Comparison of ENCODE assay signal across 10 mouse cellular contexts in the genomic region with DNA sequence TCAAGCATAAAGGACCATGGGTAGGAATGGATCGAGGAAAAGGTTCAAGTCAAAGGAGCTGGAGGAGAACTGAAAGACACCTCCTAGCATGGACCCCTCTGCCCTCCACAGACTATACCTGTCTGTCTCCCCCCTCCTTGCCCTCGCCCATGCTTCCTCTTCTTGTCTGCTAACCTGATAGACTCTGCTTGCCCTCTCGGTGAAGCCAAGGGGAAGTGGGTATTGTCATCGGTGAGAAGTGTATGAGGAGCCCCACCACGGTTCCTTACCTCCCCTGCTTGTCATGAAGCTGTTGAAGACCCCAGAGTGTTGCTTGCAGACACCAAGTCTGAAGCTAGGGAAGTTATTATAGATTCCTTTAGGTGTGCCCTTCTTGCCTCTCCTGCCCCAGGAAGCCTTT. TPM values are rescaled to one million over a fixed set of nuclear protein-coding genes. Genes with fewer than 3 reads are reported as not detected.
A peak's percentile ranks its signal among the peaks of the same experiment; 100 is the strongest.
DNase-seq lines count a peak whose midpoint lies in the region; ATAC-seq and TF ChIP-seq lines count a peak whose summit lies in the region.
"Had no signal": no experiment of that assay in that cellular context is flagged by ENCODE, and none has a peak within 500 bp of the region (broad histone marks: within the 10 kb centered on the region; RNA-seq: fewer than 3 reads in every experiment).

No protein-coding gene starts in this region.

- no peaks in the 10 kb centered on the region for H3K27me3 ChIP-seq in hindbrain, embryonic 10.5 days (ENCODE audit: insufficient read depth, poor library complexity, severe bottlenecking)
- H3K27me3 ChIP-seq in hindbrain, embryonic 13.5 days, result peaks cover 6% of the 10 kb centered on the region; the same call in 1 of the 2 replicates
- H3K27me3 ChIP-seq in intestine, postnatal 0 days (replicated peaks; ENCODE audit: control insufficient read depth, insufficient read depth, low read length), result no peaks in the 10 kb centered on the region

- peak overlapping the region; percentile 3; the same call in 1 of the 2 replicates for H3K27ac ChIP-seq in hindbrain, embryonic 10.5 days
- H3K27ac ChIP-seq in hindbrain, embryonic 13.5 days, result no peak overlapping the region
- H3K27ac ChIP-seq in intestine, postnatal 0 days (ENCODE audit: low read depth, low read length), result peak overlapping the region; percentile 21; the same call in 1 of the 2 replicates
- H3K27ac ChIP-seq: hindbrain, embryonic 14.5 days; macrophage had no signal

- H3K36me3 ChIP-seq in hindbrain, embryonic 10.5 days, result no peaks in the 10 kb centered on the region
- no peaks in the 10 kb centered on the region for H3K36me3 ChIP-seq in hindbrain, embryonic 13.5 days
- no peaks in the 10 kb centered on the region for H3K36me3 ChIP-seq in intestine, postnatal 0 days (ENCODE audit: control insufficient read depth, insufficient read depth)

- ATAC-seq in hindbrain, embryonic 13.5 days (ENCODE audit: low FRiP score), result no peak
- no peak for ATAC-seq in intestine, postnatal 0 days

- WGBS in hindbrain, embryonic 10.5 days, result 84% methylated on average over 5 of the region's 5 CpGs
- WGBS in hindbrain, embryonic 13.5 days, result 83% methylated on average over 5 of the region's 5 CpGs
- 71% methylated on average over 5 of the region's 5 CpGs for WGBS in intestine, postnatal 0 days

- no peak overlapping the region for H3K4me3 ChIP-seq in hindbrain, embryonic 10.5 days
- H3K4me3 ChIP-seq in hindbrain, embryonic 13.5 days, result no peak overlapping the region
- H3K4me3 ChIP-seq in intestine, postnatal 0 days (ENCODE audit: low read depth, low read length), result no peak overlapping the region

- no peak overlapping the region for H3K9ac ChIP-seq in hindbrain, embryonic 13.5 days
- no peak overlapping the region for H3K9ac ChIP-seq in intestine, postnatal 0 days (ENCODE audit: low read depth, low read length)
- H3K9ac ChIP-seq: hindbrain, embryonic 14.5 days had no signal

- no peaks in the 10 kb centered on the region for H3K9me3 ChIP-seq in hindbrain, embryonic 10.5 days
- no peaks in the 10 kb centered on the region for H3K9me3 ChIP-seq in hindbrain, embryonic 13.5 days
- no peaks in the 10 kb centered on the region for H3K9me3 ChIP-seq in intestine, postnatal 0 days (ENCODE audit: control insufficient read depth)

- no peak for DNase-seq in hindbrain, embryonic 10.5 days (ENCODE audit: low spot score)
- DNase-seq in urinary bladder, adult 2 months (ENCODE audit: low spot score), result peak; percentile 6
- DNase-seq in urinary bladder, postnatal 4 days (ENCODE audit: low spot score in 2 of 2), result no peak
- no peak for DNase-seq in frontal cortex, adult 2 months (ENCODE audit: extremely low spot score in 1 of 2, low spot score in 1 of 2)
- DNase-seq in right cerebral cortex, postnatal 14 days, result no peak
- DNase-seq: liver had no signal

- no peak overlapping the region for H3K4me2 ChIP-seq in hindbrain, embryonic 13.5 days
- H3K4me2 ChIP-seq in intestine, postnatal 0 days (replicated peaks; ENCODE audit: low read depth), result no peak overlapping the region
- H3K4me2 ChIP-seq: hindbrain, embryonic 14.5 days had no signal

- peaks cover 35% of the 10 kb centered on the region for H3K4me1 ChIP-seq in hindbrain, embryonic 10.5 days (replicated peaks)
- H3K4me1 ChIP-seq in hindbrain, embryonic 13.5 days (replicated peaks), result peaks cover 25% of the 10 kb centered on the region
- no peaks in the 10 kb centered on the region for H3K4me1 ChIP-seq in intestine, postnatal 0 days (replicated peaks; ENCODE audit: control insufficient read depth, insufficient read depth, low read length)

- TF ChIP-seq CTCF in intestine, postnatal 0 days (IDR thresholded peaks at IDR 0.05; ENCODE audit: low read depth), result no peak

RNA-seq across cellular contexts. Expression of a gene that starts 41.7 kb away (rescaled TPM):
- 0.90 and 0.99 TPM in 2 replicates for polyA plus RNA-seq in hindbrain, embryonic 10.5 days (2016; fragmentation: Nextera tagmentation; extraction: Ambion mirVana)
- polyA plus RNA-seq in hindbrain, embryonic 13.5 days (2015; fragmentation: Nextera tagmentation; extraction: Ambion mirVana), result 0.81 and 0.91 TPM in 2 replicates
- polyA plus RNA-seq in urinary bladder, adult 2 months (2012; rRNA removed), result 0.06 and 0.09 TPM in 2 replicates
- 0.14 and 0.16 TPM in 2 replicates for polyA plus RNA-seq in intestine, postnatal 0 days (2015; fragmentation: Nextera tagmentation; extraction: Ambion mirVana)
- polyA plus RNA-seq in frontal cortex, adult 2 months (2012; rRNA removed), result 1.4 and 1.8 TPM in 2 replicates
- polyA plus RNA-seq: macrophage had no signal

RNA-seq across cellular contexts. Expression of a gene that starts 43.8 kb away (rescaled TPM):
- polyA plus RNA-seq in hindbrain, embryonic 10.5 days (2016; fragmentation: Nextera tagmentation; extraction: Ambion mirVana), result 9.9 and 14.0 TPM in 2 replicates
- polyA plus RNA-seq in hindbrain, embryonic 13.5 days (2015; fragmentation: Nextera tagmentation; extraction: Ambion mirVana), result 40.9 and 43.7 TPM in 2 replicates
- polyA plus RNA-seq in urinary bladder, adult 2 months (2012; rRNA removed), result 137 and 139 TPM in 2 replicates
- polyA plus RNA-seq in intestine, postnatal 0 days (2015; fragmentation: Nextera tagmentation; extraction: Ambion mirVana), result 26.9 and 29.6 TPM in 2 replicates
- polyA plus RNA-seq in frontal cortex, adult 2 months (2012; rRNA removed), result 96.8 and 108 TPM in 2 replicates
- polyA plus RNA-seq: macrophage had no signal

RNA-seq across cellular contexts. Expression of a gene that starts 43.8 kb away (rescaled TPM):
- polyA plus RNA-seq in hindbrain, embryonic 10.5 days (2016; fragmentation: Nextera tagmentation; extraction: Ambion mirVana), result 1.5 and 6.6 TPM in 2 replicates
- 11.1 and 11.3 TPM in 2 replicates for polyA plus RNA-seq in hindbrain, embryonic 13.5 days (2015; fragmentation: Nextera tagmentation; extraction: Ambion mirVana)
- polyA plus RNA-seq in urinary bladder, adult 2 months (2012; rRNA removed), result 0.15 and 0.19 TPM in 2 replicates
- polyA plus RNA-seq in intestine, postnatal 0 days (2015; fragmentation: Nextera tagmentation; extraction: Ambion mirVana), result 0.27 and 0.35 TPM in 2 replicates
- polyA plus RNA-seq in frontal cortex, adult 2 months (2012; rRNA removed), result 38.6 and 42.5 TPM in 2 replicates
- polyA plus RNA-seq: macrophage had no signal
